Mouse (Mus musculus): Measurements from ENCODE around the gene Mtap. TPM values are rescaled to one million over a fixed set of nuclear protein-coding genes. Genes with fewer than 3 reads are reported as not detected.
A peak's percentile ranks its signal among the peaks of the same experiment; 100 is the strongest.

Gene Mtap
- polyA plus RNA-seq (2012; rRNA removed), result 12.7 and 13.9 TPM in 2 replicates

DNA sequence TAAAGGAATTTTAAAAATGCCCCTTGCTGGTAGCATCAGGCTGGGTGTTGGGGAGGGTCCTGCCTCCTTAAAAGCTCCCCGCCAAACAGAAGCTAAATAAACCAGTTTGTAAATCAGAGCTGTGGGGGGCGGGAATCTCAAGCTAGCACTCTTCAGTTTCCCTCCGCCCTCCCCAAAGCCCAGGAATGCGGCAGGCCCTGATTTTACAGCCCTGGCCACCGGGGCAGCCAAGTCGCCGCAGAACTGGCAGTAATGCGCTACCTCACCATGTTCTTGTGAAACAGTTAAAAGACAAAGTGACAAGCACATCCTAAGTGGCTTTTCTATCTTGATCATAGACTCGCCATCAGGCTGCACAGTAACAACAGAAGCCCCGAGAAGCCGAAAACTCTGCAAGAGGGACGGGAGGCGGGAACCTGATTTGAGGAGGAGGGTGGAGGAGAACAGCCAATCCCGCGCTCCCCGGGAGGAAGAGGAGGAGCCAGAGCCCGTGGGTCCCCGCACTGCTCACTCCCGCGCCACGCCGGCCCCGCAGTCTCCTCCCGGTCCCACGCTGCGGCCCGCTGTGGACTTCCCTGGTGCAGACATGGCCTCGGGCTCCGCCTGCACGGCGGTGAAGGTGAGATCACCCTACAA lies at the start of gene Mtap:
Gene Mtap (plus strand): TSS at position 217 of the 636 bp plus-strand sequence.
- DNase-seq (ENCODE audit: low read depth), result peak; percentile 92
- TF ChIP-seq CTCF (IDR thresholded peaks at IDR 0.05; ENCODE audit: borderline replicate concordance, extremely low read depth, insufficient read depth, insufficient read length) (0 out of 2 replicates have a peak, but pooled peaks have one; percentile 14), POLR2A (IDR thresholded peaks at IDR 0.05; ENCODE audit: borderline replicate concordance, extremely low read depth, insufficient read depth, insufficient read length, poor library complexity, severe bottlenecking) (peak; percentile 45; the same call in 1 of the 2 replicates)

DNA sequence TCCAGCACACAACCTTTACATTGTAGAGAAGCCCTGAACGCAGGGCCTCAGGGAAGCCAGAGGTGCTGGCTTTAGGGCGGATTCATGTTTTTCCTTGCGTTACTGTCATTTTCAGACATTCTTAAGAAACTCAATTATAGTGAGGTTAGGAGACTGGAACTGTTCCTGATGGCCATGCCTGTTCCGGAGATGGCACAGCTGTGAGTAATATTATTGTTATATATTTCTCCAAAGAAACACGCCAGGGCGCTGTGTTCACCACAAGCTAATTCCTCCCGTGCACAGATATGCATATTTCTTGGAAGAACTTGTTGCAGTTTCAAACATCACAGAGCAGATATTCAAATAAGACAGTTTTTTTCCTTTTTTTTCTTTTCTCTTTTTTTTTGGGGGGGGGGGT lies 47.8 kb upstream of the Mtap start:
- DNase-seq (ENCODE audit: low read depth), result no peak
- TF ChIP-seq POLR2A (IDR thresholded peaks at IDR 0.05; ENCODE audit: borderline replicate concordance, extremely low read depth, insufficient read depth, insufficient read length, poor library complexity, severe bottlenecking), result no peak
- no peak for TF ChIP-seq CTCF (IDR thresholded peaks at IDR 0.05; ENCODE audit: borderline replicate concordance, extremely low read depth, insufficient read depth, insufficient read length)

GRCm38 (mm10) chr4:89090217-89090616 lies 46.7 kb upstream of the Mtap start:
- DNase-seq (ENCODE audit: low read depth), result no peak
- TF ChIP-seq POLR2A (IDR thresholded peaks at IDR 0.05; ENCODE audit: borderline replicate concordance, extremely low read depth, insufficient read depth, insufficient read length, poor library complexity, severe bottlenecking) (no peak), CTCF (IDR thresholded peaks at IDR 0.05; ENCODE audit: borderline replicate concordance, extremely low read depth, insufficient read depth, insufficient read length) (no peak)

GRCm38 (mm10) chr4:89092153-89092552 lies 44.8 kb upstream of the Mtap start:
- no peak for DNase-seq (ENCODE audit: low read depth)
- TF ChIP-seq CTCF (IDR thresholded peaks at IDR 0.05; ENCODE audit: borderline replicate concordance, extremely low read depth, insufficient read depth, insufficient read length), result no peak
- TF ChIP-seq POLR2A (IDR thresholded peaks at IDR 0.05; ENCODE audit: borderline replicate concordance, extremely low read depth, insufficient read depth, insufficient read length, poor library complexity, severe bottlenecking), result no peak

DNA sequence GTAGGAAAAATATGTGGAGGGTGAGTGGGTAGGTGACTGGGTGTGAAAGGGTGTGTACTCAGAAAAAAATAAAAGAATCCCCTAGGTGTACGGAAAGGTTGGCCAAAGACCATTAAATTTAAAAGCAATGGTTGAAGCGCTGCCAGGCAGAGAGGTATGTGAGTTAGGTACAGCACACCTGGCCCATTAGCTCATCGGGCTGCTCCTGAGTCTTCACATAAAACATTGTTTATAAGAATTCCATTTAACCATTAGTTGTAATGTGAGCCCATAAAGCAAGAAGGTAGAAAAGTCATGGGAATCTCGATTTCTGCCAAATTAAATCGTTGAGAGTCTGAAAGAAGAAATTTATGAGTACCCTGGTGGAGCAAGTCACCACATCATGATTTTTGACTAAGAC lies 42.1 kb upstream of the Mtap start:
- DNase-seq (ENCODE audit: low read depth), result no peak
- TF ChIP-seq POLR2A (IDR thresholded peaks at IDR 0.05; ENCODE audit: borderline replicate concordance, extremely low read depth, insufficient read depth, insufficient read length, poor library complexity, severe bottlenecking), result no peak
- no peak for TF ChIP-seq CTCF (IDR thresholded peaks at IDR 0.05; ENCODE audit: borderline replicate concordance, extremely low read depth, insufficient read depth, insufficient read length)

DNA sequence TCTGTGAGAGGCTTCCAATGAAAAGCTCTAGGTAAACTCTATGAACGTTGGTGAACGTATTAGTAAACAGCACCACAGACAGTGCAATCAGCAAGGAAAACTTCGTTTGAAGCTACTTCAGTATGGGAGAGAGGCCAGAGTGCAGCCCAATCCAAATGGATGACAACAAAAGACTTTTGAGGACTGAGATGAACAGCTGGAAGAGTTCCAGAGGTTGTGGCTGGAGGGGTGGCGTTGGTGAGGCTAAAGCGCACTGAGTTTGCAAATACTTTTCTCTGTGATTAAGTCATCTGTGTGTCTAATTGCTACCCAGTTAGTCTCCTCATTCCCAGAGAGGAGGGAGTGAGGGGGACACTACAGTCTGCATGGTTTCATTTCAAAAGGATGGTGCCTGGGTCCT lies 38.7 kb upstream of the Mtap start:
- peak; percentile 44 for DNase-seq (ENCODE audit: low read depth)
- no peak for TF ChIP-seq CTCF (IDR thresholded peaks at IDR 0.05; ENCODE audit: borderline replicate concordance, extremely low read depth, insufficient read depth, insufficient read length)
- no peak for TF ChIP-seq POLR2A (IDR thresholded peaks at IDR 0.05; ENCODE audit: borderline replicate concordance, extremely low read depth, insufficient read depth, insufficient read length, poor library complexity, severe bottlenecking)

GRCm38 (mm10) chr4:89101276-89101675 lies 35.6 kb upstream of the Mtap start:
- no peak for TF ChIP-seq CTCF (IDR thresholded peaks at IDR 0.05; ENCODE audit: borderline replicate concordance, extremely low read depth, insufficient read depth, insufficient read length)
- TF ChIP-seq POLR2A (IDR thresholded peaks at IDR 0.05; ENCODE audit: borderline replicate concordance, extremely low read depth, insufficient read depth, insufficient read length, poor library complexity, severe bottlenecking), result no peak
- DNase-seq (ENCODE audit: low read depth), result peak; percentile 41

- DNase-seq (ENCODE audit: low read depth), result no peak
- no peak for TF ChIP-seq CTCF (IDR thresholded peaks at IDR 0.05; ENCODE audit: borderline replicate concordance, extremely low read depth, insufficient read depth, insufficient read length)
- TF ChIP-seq POLR2A (IDR thresholded peaks at IDR 0.05; ENCODE audit: borderline replicate concordance, extremely low read depth, insufficient read depth, insufficient read length, poor library complexity, severe bottlenecking), result no peak
These were observed 34.6 kb upstream of the Mtap start for GRCm38 (mm10) chr4:89102283-89102682.

DNA sequence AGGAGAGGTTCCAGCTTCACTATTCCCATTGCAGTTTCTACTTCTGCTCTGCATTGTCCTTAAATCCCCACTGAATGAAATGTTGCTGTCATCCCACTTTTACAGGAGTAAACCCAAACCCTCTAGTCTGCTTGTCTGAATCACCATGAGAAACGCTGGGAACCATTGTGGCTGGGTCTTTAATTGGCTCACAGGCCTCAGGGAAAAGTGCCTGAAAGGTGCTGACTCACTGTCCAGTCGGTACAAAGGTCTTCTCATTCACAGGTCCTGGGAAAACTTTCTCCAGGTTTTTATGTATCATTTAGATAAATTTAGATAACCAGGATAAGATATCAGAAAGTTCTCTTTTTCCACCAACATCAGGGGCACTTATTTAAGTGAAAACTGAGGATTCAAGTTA lies 31.4 kb upstream of the Mtap start:
- DNase-seq (ENCODE audit: low read depth), result no peak

GRCm38 (mm10) chr4:89106505-89106904 lies 30.4 kb upstream of the Mtap start:
- DNase-seq (ENCODE audit: low read depth), result no peak
- TF ChIP-seq POLR2A (IDR thresholded peaks at IDR 0.05; ENCODE audit: borderline replicate concordance, extremely low read depth, insufficient read depth, insufficient read length, poor library complexity, severe bottlenecking) (no peak), CTCF (IDR thresholded peaks at IDR 0.05; ENCODE audit: borderline replicate concordance, extremely low read depth, insufficient read depth, insufficient read length) (no peak)

More for the DNA sequence above, 31.4 kb upstream of the Mtap start:
- TF ChIP-seq POLR2A (IDR thresholded peaks at IDR 0.05; ENCODE audit: borderline replicate concordance, extremely low read depth, insufficient read depth, insufficient read length, poor library complexity, severe bottlenecking), result no peak
- TF ChIP-seq CTCF (IDR thresholded peaks at IDR 0.05; ENCODE audit: borderline replicate concordance, extremely low read depth, insufficient read depth, insufficient read length), result no peak

DNA sequence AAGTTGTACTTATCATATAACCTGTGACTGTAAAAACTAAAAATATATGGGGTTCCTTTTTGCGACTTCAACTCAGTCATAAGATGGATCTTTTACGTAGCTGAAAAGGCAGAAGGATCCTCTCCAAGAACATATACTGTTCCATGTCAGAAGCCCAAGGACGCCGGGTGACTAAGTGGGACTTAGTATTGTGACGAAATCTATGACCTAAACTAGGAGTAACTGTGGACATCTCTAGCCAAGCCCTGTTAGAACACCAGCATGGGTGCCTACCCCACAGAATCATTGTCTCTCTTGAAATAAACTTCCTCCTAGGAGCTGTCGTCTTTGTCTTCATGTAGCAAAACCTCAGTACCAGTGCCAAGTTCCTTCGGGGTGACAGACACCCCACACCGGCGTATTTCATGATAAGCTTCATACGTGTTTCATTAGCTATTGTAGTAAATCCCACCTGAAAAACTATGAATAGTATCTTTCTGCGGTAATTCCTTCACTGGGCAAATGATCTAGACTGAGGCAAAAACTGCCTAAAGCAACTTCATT lies 24.7 kb upstream of the Mtap start:
- no peak for DNase-seq (ENCODE audit: low read depth)
- no peak for TF ChIP-seq CTCF (IDR thresholded peaks at IDR 0.05; ENCODE audit: borderline replicate concordance, extremely low read depth, insufficient read depth, insufficient read length)
- TF ChIP-seq POLR2A (IDR thresholded peaks at IDR 0.05; ENCODE audit: borderline replicate concordance, extremely low read depth, insufficient read depth, insufficient read length, poor library complexity, severe bottlenecking), result no peak

GRCm38 (mm10) chr4:89112782-89113181 lies 24.1 kb upstream of the Mtap start:
- no peak for TF ChIP-seq POLR2A (IDR thresholded peaks at IDR 0.05; ENCODE audit: borderline replicate concordance, extremely low read depth, insufficient read depth, insufficient read length, poor library complexity, severe bottlenecking)
- no peak for TF ChIP-seq CTCF (IDR thresholded peaks at IDR 0.05; ENCODE audit: borderline replicate concordance, extremely low read depth, insufficient read depth, insufficient read length)
- peak; percentile 25 for DNase-seq (ENCODE audit: low read depth)

All from brain, embryonic 14.5 days (tissue).